Mouse (Mus musculus) MEL (cell line): Measurements from ENCODE around the gene Soat2.

ENCODE experiments used
- CHD1 ChIP-seq: IDR thresholded peaks from 2 replicates; pipeline ENCODE4 v1.6.1; 2012; ENCODE audit warnings: low read depth, mild to moderate bottlenecking, inconsistent platforms, low read length, improper control_type of control experiment
- CTCF ChIP-seq, 3 experiments: IDR thresholded peaks in 2 of 3; conservative IDR thresholded peaks in 1 of 3; 2 replicates each; pipeline ENCODE4 v1.5.1; 2011 to 2012; ENCODE audit warnings: low read length in 3 of 3, low read depth in 2 of 3, mild to moderate bottlenecking in 2 of 3, improper control_type of control experiment in 1 of 3, inconsistent platforms in 1 of 3, mixed read lengths in 1 of 3, moderate library complexity in 1 of 3; ENCODE audit not compliant: control insufficient read depth in 1 of 3, insufficient read depth in 1 of 3, poor library complexity in 1 of 3, severe bottlenecking in 1 of 3
- EP300 ChIP-seq, 2 experiments: IDR thresholded peaks; 2 replicates each; pipeline ENCODE4 v1.6.1; 2011; ENCODE audit warnings: improper control_type of control experiment in 2 of 2, low read length in 2 of 2, low read depth in 1 of 2, mild to moderate bottlenecking in 1 of 2
- GATA1 ChIP-seq: IDR thresholded peaks from 2 replicates; pipeline ENCODE4 v1.6.1; 2011; ENCODE audit warnings: low read depth, low read length, improper control_type of control experiment
- MAX ChIP-seq: IDR thresholded peaks from 2 replicates; pipeline ENCODE4 v1.6.1; 2011; ENCODE audit warnings: low read length, improper control_type of control experiment
- MXI1 ChIP-seq: IDR thresholded peaks from 2 replicates; pipeline ENCODE4 v1.6.1; 2011; ENCODE audit warnings: mild to moderate bottlenecking, low read depth, low read length, improper control_type of control experiment
- MYB ChIP-seq: IDR thresholded peaks from 2 replicates; pipeline ENCODE4 v1.6.1; 2011; ENCODE audit warnings: mild to moderate bottlenecking, low read depth, low read length, improper control_type of control experiment
- RAD21 ChIP-seq: IDR thresholded peaks from 2 replicates; pipeline ENCODE4 v1.6.1; 2011; ENCODE audit warnings: mild to moderate bottlenecking, low read depth, low read length, improper control_type of control experiment
- RCOR1 ChIP-seq: IDR thresholded peaks from 2 replicates; pipeline ENCODE4 v1.6.1; 2012; ENCODE audit warnings: low read depth, mild to moderate bottlenecking, inconsistent platforms, low read length, improper control_type of control experiment
- SMC3 ChIP-seq: IDR thresholded peaks from 2 replicates; pipeline ENCODE4 v1.6.1; 2011; ENCODE audit warnings: low read depth, low read length, improper control_type of control experiment
- TAL1 ChIP-seq: IDR thresholded peaks from 2 replicates; pipeline ENCODE4 v1.6.1; 2012; ENCODE audit warnings: mild to moderate bottlenecking, inconsistent platforms, low read length, moderate library complexity, mixed read lengths
- TBP ChIP-seq: IDR thresholded peaks from 2 replicates; pipeline ENCODE4 v1.8.0; 2011; ENCODE audit warnings: low read depth, low read length, improper control_type of control experiment

GRCm38 (mm10) chr15:102191699-102192098, 41.4 kb downstream of the Soat2 start:
- TF ChIP-seq TBP (no peak), CHD1 (no peak), MYB (no peak), RCOR1 (no peak), MXI1 (no peak), CTCF (IDR thresholded peaks at IDR 0.05 in 2 of 3, conservative IDR thresholded peaks at IDR 0.05 in 1 of 3; ENCODE audit: control insufficient read depth in 1 of 3, insufficient read depth in 1 of 3, low read depth in 2 of 3, low read length in 3 of 3, poor library complexity in 1 of 3, severe bottlenecking in 1 of 3) (no peak), EP300 (IDR thresholded peaks at IDR 0.05; ENCODE audit: low read depth in 1 of 2, low read length in 2 of 2) (no peak), TAL1 (no peak), GATA1 (no peak), SMC3 (no peak), RAD21 (no peak), MAX (no peak)
